Mouse (Mus musculus) right cerebral cortex, adult 2 months (tissue): ENCODE data around the gene Gm14190.
"Not testable (repeated sequence)": the region's sequence is repeated elsewhere in the genome, so short reads cannot be mapped to it uniquely, and the experiment has no call there.

Experiments
- DNase-seq, 2 experiments: peaks; one replicate each; pipeline ENCODE4 v3.0.0; 2021 to 2022; ENCODE audit warnings: low spot score in 2 of 2

Gene Gm14190

DNA sequence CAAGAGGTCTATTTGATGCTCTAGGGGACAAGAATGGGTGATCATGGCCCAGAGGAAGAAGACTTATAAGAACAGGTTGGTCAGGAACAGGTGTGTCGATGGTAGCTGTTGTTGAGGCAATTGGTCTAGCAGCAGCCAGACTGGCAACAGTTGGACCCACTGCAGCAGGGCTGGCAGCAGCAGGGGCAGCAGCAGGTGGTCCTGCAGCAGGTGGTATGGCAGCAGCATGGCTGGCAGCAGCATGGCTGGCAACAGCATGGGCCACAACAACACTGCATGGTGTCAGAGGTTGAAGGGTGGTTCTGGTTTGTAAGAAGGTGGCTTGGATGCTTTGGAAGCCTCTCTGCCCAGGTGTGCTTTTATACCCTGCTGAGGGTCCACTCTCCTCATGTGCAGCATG, at the start of gene Gm14190:
Gm14190 (minus strand) TSS at position 278 of the 400 bp plus-strand sequence.
- no peak for DNase-seq

DNA sequence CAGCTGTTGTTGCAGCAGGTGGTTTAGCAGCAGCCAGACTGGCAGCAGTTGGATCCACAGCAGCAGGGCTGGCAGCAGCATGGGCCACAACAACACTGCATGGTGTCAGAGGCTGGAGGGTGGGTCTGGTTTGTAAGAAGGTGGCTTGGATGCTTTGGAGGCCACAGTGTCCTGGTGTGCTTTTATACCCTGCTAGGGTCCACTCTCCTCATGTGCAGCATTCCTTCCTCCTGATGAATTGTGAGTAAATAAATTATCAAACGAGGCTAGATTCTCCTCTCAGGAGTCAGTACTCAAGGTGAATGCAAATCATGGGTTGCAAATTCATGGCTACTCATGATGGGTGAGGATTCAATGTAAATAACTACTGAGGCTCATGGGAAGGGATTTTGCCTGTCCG, 43.6 kb upstream of the Gm14190 start, which contains the start of gene Gm14180:
Gm14180 (minus strand) TSS at position 101 of the 400 bp plus-strand sequence.
- no peak for DNase-seq

- DNase-seq = no peak
Observed at GRCm38 (mm10) chr11:99724061-99724460, 33.5 kb upstream of the Gm14190 start.

- DNase-seq = no peak
Observed at GRCm38 (mm10) chr11:99718759-99719158, 28.2 kb upstream of the Gm14190 start.

DNA sequence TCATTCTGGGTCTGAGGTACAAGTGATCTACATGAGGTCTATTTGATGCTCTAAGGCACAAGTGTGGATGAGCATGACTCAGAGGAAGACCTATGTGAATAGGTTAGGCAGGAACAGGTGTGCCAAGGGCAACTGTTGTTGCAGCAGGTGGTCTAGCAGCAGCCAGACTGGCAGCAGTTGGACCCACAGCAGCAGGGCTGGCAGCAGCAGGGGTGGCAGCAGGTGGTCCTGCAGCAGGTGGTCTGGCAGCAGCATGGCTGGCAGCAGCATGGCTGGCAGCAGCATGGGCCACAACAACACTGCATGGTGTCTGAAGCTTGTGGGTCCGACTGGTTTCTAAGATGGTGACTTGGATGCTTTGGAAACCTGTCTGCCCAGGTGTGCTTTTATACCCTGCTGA, 5.3 kb downstream of the Gm14190 start:
- not testable (repeated sequence) for DNase-seq

- no peak for DNase-seq
Observed at GRCm38 (mm10) chr11:99683481-99683880, 7.1 kb downstream of the Gm14190 start.

GRCm38 (mm10) chr11:99665860-99666259, 24.7 kb downstream of the Gm14190 start, which contains the start of gene Krtap4-6:
Gene Krtap4-6 (minus strand): TSS chr11:99665960.
- no peak for DNase-seq

GRCm38 (mm10) chr11:99662802-99663201, 27.7 kb downstream of the Gm14190 start:
- DNase-seq = no peak

DNA sequence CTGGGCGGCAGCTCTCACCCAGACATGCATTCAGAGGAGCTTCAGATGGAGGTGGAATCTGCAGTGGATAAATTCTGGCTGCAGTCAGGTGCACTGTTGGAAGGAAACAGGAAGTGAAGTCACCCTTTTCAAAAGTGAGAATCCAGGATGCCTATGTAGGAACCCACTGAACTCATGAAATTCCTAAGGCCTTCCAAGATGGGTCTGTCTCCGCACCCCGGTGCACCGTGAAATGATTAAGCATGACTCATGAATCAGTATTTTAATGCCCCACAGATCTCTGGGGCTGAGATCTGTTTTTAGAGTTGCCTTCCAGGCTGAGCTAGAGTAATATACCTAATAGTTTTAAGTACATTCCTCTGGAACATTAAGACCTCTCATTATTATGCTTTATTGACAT, 31.3 kb downstream of the Gm14190 start:
- no peak for DNase-seq

- not testable (repeated sequence) for DNase-seq
Observed at GRCm38 (mm10) chr11:99658467-99659010, 32.0 kb downstream of the Gm14190 start, which contains the start of gene Gm11563. Gene Gm11563 (minus strand): TSS chr11:99658960.

- DNase-seq = no peak
Observed at GRCm38 (mm10) chr11:99657051-99657450, 33.5 kb downstream of the Gm14190 start.

GRCm38 (mm10) chr11:99650136-99650535, 40.4 kb downstream of the Gm14190 start, which contains the start of gene Gm11555:
Gene Gm11555 (minus strand): TSS chr11:99650236.
- no peak for DNase-seq

- DNase-seq = peak; percentile 13 to 19
Observed at GRCm38 (mm10) chr11:99646444-99646843, 44.1 kb downstream of the Gm14190 start.

- no peak for DNase-seq
Observed at GRCm38 (mm10) chr11:99644351-99644750, 46.2 kb downstream of the Gm14190 start.

DNA sequence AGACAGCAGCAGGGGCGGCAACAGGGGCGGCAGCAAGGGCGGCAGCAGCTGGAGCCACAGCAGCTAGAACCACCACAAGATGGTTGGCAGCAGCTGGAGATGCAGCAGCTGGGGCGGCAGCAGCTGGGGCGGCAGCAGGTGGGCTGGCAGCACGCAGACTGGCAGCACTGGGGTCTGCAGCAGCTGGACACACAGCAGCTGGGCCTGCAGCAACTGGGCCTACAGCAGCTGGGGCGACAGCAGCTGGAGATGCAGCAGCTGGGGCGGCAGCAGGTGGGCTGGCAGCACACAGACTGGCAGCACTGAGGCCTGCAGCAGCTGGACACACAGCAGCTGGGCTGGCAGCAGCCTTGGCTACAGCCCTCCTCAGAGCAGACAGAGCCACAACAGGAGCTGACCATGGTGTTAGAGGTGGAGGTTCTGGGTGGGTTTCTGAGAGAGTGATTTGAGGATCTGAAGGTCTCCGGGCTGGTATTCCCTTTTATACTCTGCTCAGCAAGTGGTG, 46.9 kb downstream of the Gm14190 start, which contains the start of gene Krtap4-7:
Krtap4-7 (minus strand) TSS at position 455 of the 505 bp plus-strand sequence.
- DNase-seq = not testable (repeated sequence)

DNA sequence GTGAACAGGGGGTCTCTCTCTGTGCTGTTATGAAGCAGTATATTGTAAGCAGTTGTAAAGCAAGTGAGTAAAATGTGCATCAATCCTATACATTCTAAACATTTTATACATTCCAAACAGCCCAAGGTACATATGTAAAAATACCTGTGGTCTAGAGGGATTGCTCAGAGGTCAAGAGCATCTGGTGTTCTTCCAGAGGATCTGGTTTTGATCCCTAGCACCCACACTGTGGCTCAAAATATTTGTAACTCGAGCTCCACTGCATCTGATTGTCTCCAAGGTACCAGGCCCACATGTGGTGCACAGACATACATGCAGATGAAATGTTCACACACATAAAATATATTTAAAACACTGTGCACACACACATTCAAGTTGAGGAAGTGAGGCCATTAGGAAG, 49.6 kb downstream of the Gm14190 start:
- no peak for DNase-seq
